Mouse (Mus musculus) ES-E14 (cell line): Measurements from ENCODE around the gene Hist1h2bj. TPM values are rescaled to one million over a fixed set of nuclear protein-coding genes. Genes with fewer than 3 reads are reported as not detected.
A peak's percentile ranks its signal among the peaks of the same experiment; 100 is the strongest.
"Not testable (repeated sequence)": the region's sequence is repeated elsewhere in the genome, so short reads cannot be mapped to it uniquely, and the experiment has no call there.

Source experiments
- DNase-seq: peaks from one replicate; pipeline ENCODE4 v3.0.0-alpha.2; 2013; ENCODE audit warnings: low read depth, low spot score
- H3K27ac ChIP-seq: 2 replicates; pipeline ENCODE4 v1.5.1; 2012; ENCODE audit warnings: low read depth, mild to moderate bottlenecking, low read length, moderate library complexity, mixed read lengths; ENCODE audit not compliant: poor library complexity, insufficient read depth, severe bottlenecking
- H3K36me3 ChIP-seq: 2 replicates; pipeline ENCODE4 v1.6.1; 2012; ENCODE audit warnings: mild to moderate bottlenecking, low read length, moderate library complexity, mixed read lengths; ENCODE audit not compliant: control insufficient read depth, poor library complexity, insufficient read depth, severe bottlenecking
- H3K4me1 ChIP-seq, 2 experiments: fragments of 150-350 bp in 1 of 2; sonication (generic) in 1 of 2; 2 replicates each; pipeline ENCODE4 v1.6.1; 2012; ENCODE audit warnings: low read length in 2 of 2, mild to moderate bottlenecking in 1 of 2, mixed read lengths in 1 of 2; ENCODE audit not compliant: control insufficient read depth in 2 of 2, insufficient read depth in 2 of 2, poor library complexity in 1 of 2
- H3K4me3 ChIP-seq, 2 experiments: fragments of 150-350 bp in 1 of 2; sonication (generic) in 1 of 2; 2 replicates each; pipeline ENCODE4 v1.5.1; 2012; ENCODE audit warnings: low read length in 2 of 2, low read depth in 1 of 2, mild to moderate bottlenecking in 1 of 2, mixed read lengths in 1 of 2; ENCODE audit not compliant: insufficient read depth in 1 of 2, poor library complexity in 1 of 2, severe bottlenecking in 1 of 2
- H3K9ac ChIP-seq: 2 replicates; pipeline ENCODE4 v1.6.1; 2012; ENCODE audit warnings: low read depth, mild to moderate bottlenecking, low read length, mixed read lengths; ENCODE audit not compliant: poor library complexity, insufficient read depth, severe bottlenecking
- H3K9me3 ChIP-seq: fragments of 150-350 bp; sonication (generic); 2 replicates; pipeline ENCODE4 v1.6.1; 2012; ENCODE audit warnings: low read depth, mild to moderate bottlenecking, low read length; ENCODE audit not compliant: control insufficient read depth, insufficient read depth
- CHD2 ChIP-seq: IDR thresholded peaks from 2 replicates; pipeline ENCODE4 v1.6.1; 2014; ENCODE audit warnings: mild to moderate bottlenecking, low read depth, low read length, inconsistent platforms
- HCFC1 ChIP-seq: IDR thresholded peaks from 2 replicates; pipeline ENCODE4 v1.6.1; 2012; ENCODE audit warnings: low read length, inconsistent platforms, borderline replicate concordance; ENCODE audit not compliant: insufficient read depth
- MAFK ChIP-seq: IDR thresholded peaks from 2 replicates; pipeline ENCODE4 v1.6.1; 2014; ENCODE audit warnings: mild to moderate bottlenecking, low read depth, low read length, inconsistent platforms; ENCODE audit not compliant: insufficient read depth
- ZC3H11A ChIP-seq: IDR thresholded peaks from 2 replicates; pipeline ENCODE4 v1.6.1; 2012; ENCODE audit warnings: low read depth, mild to moderate bottlenecking, inconsistent platforms, low read length, borderline replicate concordance
- ZNF384 ChIP-seq: IDR thresholded peaks from 2 replicates; pipeline ENCODE4 v1.6.1; 2012; ENCODE audit warnings: low read depth, low read length, inconsistent platforms
- in situ Hi-C, 2 experiments: fragments of 600-800 bp; cut with MboI; formaldehyde crosslinking; loops; one replicate each; pipeline ENCODE4 v1.15.1; 2025; ENCODE audit warnings: low sequenced_read_pairs in 2 of 2, inconsistent platforms in 1 of 2; ENCODE audit not compliant: unreplicated experiment in 2 of 2
- total RNA-seq: library from RNA; depleted of rRNA; stranded (reverse); fragments of 300-350 nt; gene quantifications from 2 replicates; pipeline ENCODE4 v1.2.3, GENCODE M21; 2012; rRNA removed

The Hist1h2bj gene
- 1,371 and 1,735 TPM in 2 replicates for total RNA-seq

- not testable (repeated sequence) for H3K9me3 ChIP-seq, H3K4me1 ChIP-seq, H3K36me3 ChIP-seq
- DNase-seq: peak; percentile 99
- H3K27ac ChIP-seq: peak within 1 kb of the TSS; percentile 92
- H3K9ac ChIP-seq: peak within 1 kb of the TSS; percentile 92
- in situ Hi-C loops: loop anchor here (25.0 kb wide), 6 partner anchors 306 to 1719 kb away; partner anchors contain the start of genes Abt1 (in 1 of the 2), Hist1h1a (in 1 of the 2), Hist1h1d (in 1 of the 2) and Hist1h1t (in 1 of the 2)
- peak within 1 kb of the TSS; percentile 30 to 78 for H3K4me3 ChIP-seq
Measured at GRCm38 (mm10) chr13:22042568-22043502, at the start of gene Hist1h2bj, which contains the start of gene Hist1h2ag. Hist1h2bj (plus strand) TSS chr13:22043214. Hist1h2ag (minus strand) TSS chr13:22042944.

- Histone ChIP-seq H3K9me3 (no peaks in the 10 kb centered on the region), H3K9ac (no peak overlapping the region), H3K36me3 (no peaks in the 10 kb centered on the region), H3K4me3 (peak overlapping the region; percentile 50 to 52), H3K4me1 (peaks cover 5 to 8% of the 10 kb centered on the region in 2 experiments; a peak in 3 of 4 replicates), H3K27ac (no peak overlapping the region)
- TF ChIP-seq MAFK: no peak
- peak; percentile 46; the same call in 1 of the 2 replicates for TF ChIP-seq ZNF384
- no peak for DNase-seq
- in situ Hi-C loops: no loop called here
Measured at GRCm38 (mm10) chr13:21993957-21994738, 48.9 kb upstream of the Hist1h2bj start.

- no peak overlapping the region for H3K27ac ChIP-seq
- no peak for DNase-seq
- H3K36me3 ChIP-seq: no peaks in the 10 kb centered on the region
- H3K9ac ChIP-seq: peak overlapping the region; percentile 13; the same call in 1 of the 2 replicates
- in situ Hi-C loops: no loop called here
- peak overlapping the region; percentile 55 to 56 for H3K4me3 ChIP-seq
- no peaks in the 10 kb centered on the region for H3K9me3 ChIP-seq
- peaks cover 5 to 8% of the 10 kb centered on the region in 2 experiments; a peak in 3 of 4 replicates for H3K4me1 ChIP-seq
- TF ChIP-seq MAFK (no peak), CHD2 (no peak), ZNF384 (no peak), ZC3H11A (no peak), HCFC1 (no peak)
Measured at GRCm38 (mm10) chr13:21994896-21995295, 48.1 kb upstream of the Hist1h2bj start.

GRCm38 (mm10) chr13:21995331-21995914 lies 47.6 kb upstream of the Hist1h2bj start:
- peak overlapping the region; percentile 13; the same call in 1 of the 2 replicates for H3K9ac ChIP-seq
- no peaks in the 10 kb centered on the region for H3K36me3 ChIP-seq
- in situ Hi-C loops: no loop called here

More at GRCm38 (mm10) chr13:21995331-21995914, 47.6 kb upstream of the Hist1h2bj start:
- DNase-seq: no peak
- Histone ChIP-seq H3K4me3 (peak overlapping the region; percentile 55 to 56), H3K27ac (no peak overlapping the region), H3K9me3 (no peaks in the 10 kb centered on the region), H3K4me1 (peaks cover 5 to 8% of the 10 kb centered on the region in 2 experiments; a peak in 3 of 4 replicates)
- TF ChIP-seq HCFC1: no peak
- TF ChIP-seq CHD2: no peak
- no peak for TF ChIP-seq ZC3H11A
- TF ChIP-seq ZNF384: peak; percentile 91
- no peak for TF ChIP-seq MAFK
